34 mouse cellular contexts compared by ENCODE assay signal in the genomic region with DNA sequence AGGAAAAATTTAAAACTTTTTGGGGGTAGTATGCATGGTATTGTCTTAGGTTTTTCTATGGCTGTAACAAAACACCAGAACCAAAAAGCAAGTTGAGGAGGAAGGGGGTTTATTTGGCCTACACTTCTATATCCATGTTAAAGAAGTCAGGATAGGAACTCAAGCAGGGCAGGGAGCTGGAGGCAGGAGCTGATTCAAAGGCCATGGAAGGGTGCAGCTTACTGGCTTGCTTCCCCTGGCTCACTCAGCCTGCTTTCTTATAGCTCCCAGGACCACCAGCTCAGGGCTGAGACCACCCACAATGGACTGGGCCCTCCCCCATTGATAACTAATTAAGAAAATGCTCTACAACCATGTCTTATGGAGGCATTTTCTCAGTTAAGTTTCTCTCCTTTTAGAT.
"Had no signal": no experiment of that assay in that cellular context is flagged by ENCODE, and none has a peak within 500 bp of the region (broad histone marks: within the 10 kb centered on the region; RNA-seq: fewer than 3 reads in every experiment).

No protein-coding gene starts in this region.

- H3K27me3 ChIP-seq: heart, embryonic 12.5 days; heart, embryonic 13.5 days; heart, embryonic 15.5 days; hindbrain, embryonic 12.5 days; hindbrain, embryonic 13.5 days; hindbrain, embryonic 15.5 days; intestine, embryonic 15.5 days; kidney, embryonic 15.5 days had no signal

- H3K9ac ChIP-seq: heart, embryonic 12.5 days; heart, embryonic 13.5 days; heart, embryonic 15.5 days; hindbrain, embryonic 12.5 days; hindbrain, embryonic 13.5 days; hindbrain, embryonic 14.5 days; hindbrain, embryonic 15.5 days; intestine, embryonic 15.5 days; kidney, embryonic 15.5 days had no signal

- DNase-seq: heart, postnatal 10 days; heart, postnatal 14 days; heart, postnatal 36 days; heart, postnatal 4 days; kidney, adult 11 months; kidney, adult 18-20 months; kidney, adult 2 months; kidney, adult 8-10 months; kidney, adult 9 months; kidney, postnatal 10 days; kidney, postnatal 14 days; kidney, postnatal 25 days; kidney, postnatal 36 days; kidney, postnatal 4 days; layer of hippocampus, adult 9-11 months; layer of hippocampus, postnatal 36 days had no signal

- H3K4me1 ChIP-seq: intestine, embryonic 15.5 days had no signal

- H3K9me3 ChIP-seq: heart, embryonic 12.5 days; heart, embryonic 13.5 days; heart, embryonic 15.5 days; hindbrain, embryonic 10.5 days; hindbrain, embryonic 12.5 days; hindbrain, embryonic 13.5 days; hindbrain, embryonic 15.5 days; intestine, embryonic 15.5 days; kidney, embryonic 15.5 days had no signal

- ATAC-seq: hindbrain, embryonic 16.5 days; hindbrain, postnatal 0 days; inflammation-experienced regulatory T-cells, adult 6 months; intestine, embryonic 15.5 days; intestine, embryonic 16.5 days; intestine, postnatal 0 days had no signal

- H3K4me2 ChIP-seq: heart, embryonic 12.5 days; heart, embryonic 13.5 days; heart, embryonic 15.5 days; hindbrain, embryonic 12.5 days; hindbrain, embryonic 13.5 days; hindbrain, embryonic 14.5 days; hindbrain, embryonic 15.5 days; intestine, embryonic 15.5 days; kidney, embryonic 15.5 days had no signal

- H3K27ac ChIP-seq: heart, embryonic 13.5 days; heart, embryonic 15.5 days; hindbrain, embryonic 10.5 days; hindbrain, embryonic 12.5 days; hindbrain, embryonic 13.5 days; hindbrain, embryonic 14.5 days; hindbrain, embryonic 15.5 days; hindbrain, postnatal 0 days; intestine, embryonic 15.5 days; kidney, embryonic 15.5 days; kidney, postnatal 0 days; layer of hippocampus, adult 2 months; left cerebral cortex, adult 2 months had no signal

- H3K4me3 ChIP-seq: heart, embryonic 12.5 days; heart, embryonic 13.5 days; heart, embryonic 15.5 days; hindbrain, embryonic 10.5 days; hindbrain, embryonic 12.5 days; hindbrain, embryonic 13.5 days; hindbrain, embryonic 15.5 days; intestine, embryonic 15.5 days; kidney, embryonic 15.5 days; layer of hippocampus, adult 2 months; left cerebral cortex, adult 2 months had no signal

- H3K36me3 ChIP-seq: heart, embryonic 12.5 days; heart, embryonic 13.5 days; heart, embryonic 15.5 days; hindbrain, embryonic 10.5 days; hindbrain, embryonic 12.5 days; hindbrain, embryonic 13.5 days; hindbrain, embryonic 15.5 days; intestine, embryonic 15.5 days; kidney, embryonic 15.5 days had no signal
